Comparison of ENCODE assay signal across 8 mouse cellular contexts in genomic region chr16:23990161-23990970, GRCm38 (mm10). TPM values are rescaled to one million over a fixed set of nuclear protein-coding genes. Genes with fewer than 3 reads are reported as not detected.
A peak's percentile ranks its signal among the peaks of the same experiment; 100 is the strongest.
DNase-seq lines count a peak whose midpoint lies in the region; ATAC-seq and TF ChIP-seq lines count a peak whose summit lies in the region.

No protein-coding gene starts in this region.

- TF ChIP-seq CTCF in lung, embryonic 14.5 days (IDR thresholded peaks at IDR 0.05; ENCODE audit: low read depth), result no peak
- TF ChIP-seq CTCF in embryonic fibroblast, embryonic 13.5 days (IDR thresholded peaks at IDR 0.05; ENCODE audit: borderline replicate concordance, insufficient read depth, low read length), result no peak

- H3K27ac ChIP-seq in lung, embryonic 14.5 days (ENCODE audit: low read depth), result no peak overlapping the region
- H3K27ac ChIP-seq in embryonic fibroblast, embryonic 13.5 days (ENCODE audit: insufficient read depth, low read length), result peak overlapping the region; percentile 96
- H3K27ac ChIP-seq in neural tube, embryonic 12.5 days, result no peak overlapping the region

- H3K9ac ChIP-seq in lung, embryonic 14.5 days, result peak overlapping the region; percentile 84
- peak overlapping the region; percentile 87; the same call in 1 of the 2 replicates for H3K9ac ChIP-seq in neural tube, embryonic 12.5 days

- 44% methylated on average over 11 of the region's 11 CpGs for WGBS in lung, embryonic 14.5 days
- WGBS in neural tube, embryonic 12.5 days, result 38% methylated on average over 11 of the region's 11 CpGs

- H3K36me3 ChIP-seq in lung, embryonic 14.5 days (ENCODE audit: insufficient read depth), result no peaks in the 10 kb centered on the region
- H3K36me3 ChIP-seq in neural tube, embryonic 12.5 days, result no peaks in the 10 kb centered on the region

- peaks cover 10% of the 10 kb centered on the region; the same call in 1 of the 2 replicates for H3K27me3 ChIP-seq in lung, embryonic 14.5 days (ENCODE audit: insufficient read depth, low read length)
- peaks cover 10% of the 10 kb centered on the region for H3K27me3 ChIP-seq in neural tube, embryonic 12.5 days (replicated peaks)

- H3K4me2 ChIP-seq in lung, embryonic 14.5 days, result peak overlapping the region; percentile 93
- peak overlapping the region; percentile 95 for H3K4me2 ChIP-seq in neural tube, embryonic 12.5 days (replicated peaks)

- DNase-seq in lung, embryonic 14.5 days, result no peak
- no peak for DNase-seq in lung, postnatal 25 days (ENCODE audit: low spot score)
- peak; percentile 46 for DNase-seq in induced T-regulatory cell, adult 2 months (ENCODE audit: low read depth)
- no peak for DNase-seq in right cerebral cortex, postnatal 36 days (ENCODE audit: low spot score in 2 of 2)
- no peak for DNase-seq in layer of hippocampus, adult 18-20 months (ENCODE audit: low spot score in 2 of 2)
- DNase-seq in left cerebral cortex, adult 8-10 months (ENCODE audit: low spot score in 2 of 2), result no peak

- TF ChIP-seq POLR2A in embryonic fibroblast, embryonic 13.5 days (IDR thresholded peaks at IDR 0.05; ENCODE audit: low read depth, low read length), result no peak

- H3K4me3 ChIP-seq in lung, embryonic 14.5 days (ENCODE audit: low read depth, low read length), result peak overlapping the region; percentile 75
- peak overlapping the region; percentile 53 for H3K4me3 ChIP-seq in embryonic fibroblast, embryonic 13.5 days (ENCODE audit: insufficient read depth, low read length)
- peak overlapping the region; percentile 69; the same call in 1 of the 2 replicates for H3K4me3 ChIP-seq in neural tube, embryonic 12.5 days

- H3K4me1 ChIP-seq in lung, embryonic 14.5 days (ENCODE audit: insufficient read depth), result no peaks in the 10 kb centered on the region; the same call in 1 of the 2 replicates
- peaks cover 7% of the 10 kb centered on the region for H3K4me1 ChIP-seq in embryonic fibroblast, embryonic 13.5 days (ENCODE audit: control insufficient read depth, insufficient read depth, low read length)
- H3K4me1 ChIP-seq in neural tube, embryonic 12.5 days, result peaks cover 22% of the 10 kb centered on the region

- no peaks in the 10 kb centered on the region for H3K9me3 ChIP-seq in lung, embryonic 14.5 days (ENCODE audit: low read depth, low read length)
- H3K9me3 ChIP-seq in neural tube, embryonic 12.5 days, result no peaks in the 10 kb centered on the region

- ATAC-seq in lung, embryonic 14.5 days (ENCODE audit: insufficient read depth), result no peak
- ATAC-seq in neural tube, embryonic 12.5 days (ENCODE audit: low FRiP score, low read depth), result no peak

RNA-seq across cellular contexts. Expression of gene Bcl6, which starts 1.7 kb away (rescaled TPM):
- polyA plus RNA-seq in lung, embryonic 14.5 days (2014; fragmentation: Nextera tagmentation; extraction: Ambion mirVana), result 1.1 and 1.2 TPM in 2 replicates
- 12.8 and 13.1 TPM in 2 replicates for polyA plus RNA-seq in embryonic fibroblast, embryonic 13.5 days (2011; ENCODE audit: insufficient read length, low read depth, missing spikeins)
- 0.05 and 0.41 TPM in 2 replicates for polyA plus RNA-seq in neural tube, embryonic 12.5 days (2016; fragmentation: Nextera tagmentation; extraction: Ambion mirVana)
- 10 to 100 TPM; 55.9 to 63.8 TPM for total RNA-seq in layer of hippocampus, adult 18-20 months (2021)
- total RNA-seq in left cerebral cortex, adult 8-10 months (2022), result 10 to 100 TPM; 21.1 to 25.7 (median 24.3) TPM

RNA-seq across cellular contexts. Expression of gene Gm37419, which starts 2.1 kb away (rescaled TPM):
- polyA plus RNA-seq in lung, embryonic 14.5 days (2014; fragmentation: Nextera tagmentation; extraction: Ambion mirVana), result not detected in 2 replicates
- not detected in 2 replicates for polyA plus RNA-seq in embryonic fibroblast, embryonic 13.5 days (2011; ENCODE audit: insufficient read length, low read depth, missing spikeins)
- polyA plus RNA-seq in neural tube, embryonic 12.5 days (2016; fragmentation: Nextera tagmentation; extraction: Ambion mirVana), result not detected in 2 replicates
- total RNA-seq in layer of hippocampus, adult 18-20 months (2021), result not detected
- total RNA-seq in left cerebral cortex, adult 8-10 months (2022), result not detected

RNA-seq across cellular contexts. Expression of gene Rtp2, which starts 58.2 kb away (rescaled TPM):
- not detected in 2 replicates for polyA plus RNA-seq in lung, embryonic 14.5 days (2014; fragmentation: Nextera tagmentation; extraction: Ambion mirVana)
- not detected in 2 replicates for polyA plus RNA-seq in embryonic fibroblast, embryonic 13.5 days (2011; ENCODE audit: insufficient read length, low read depth, missing spikeins)
- not detected in 2 replicates for polyA plus RNA-seq in neural tube, embryonic 12.5 days (2016; fragmentation: Nextera tagmentation; extraction: Ambion mirVana)
- total RNA-seq in layer of hippocampus, adult 18-20 months (2021), result under 1 TPM in 1 of 2 experiments, not detected in 1; 0.35 TPM
- total RNA-seq in left cerebral cortex, adult 8-10 months (2022), result under 1 TPM in 2 of 4 experiments, not detected in 2; 0.18 to 0.32 TPM
